ENCODE assay signal across 8 mouse cellular contexts in the genomic region with DNA sequence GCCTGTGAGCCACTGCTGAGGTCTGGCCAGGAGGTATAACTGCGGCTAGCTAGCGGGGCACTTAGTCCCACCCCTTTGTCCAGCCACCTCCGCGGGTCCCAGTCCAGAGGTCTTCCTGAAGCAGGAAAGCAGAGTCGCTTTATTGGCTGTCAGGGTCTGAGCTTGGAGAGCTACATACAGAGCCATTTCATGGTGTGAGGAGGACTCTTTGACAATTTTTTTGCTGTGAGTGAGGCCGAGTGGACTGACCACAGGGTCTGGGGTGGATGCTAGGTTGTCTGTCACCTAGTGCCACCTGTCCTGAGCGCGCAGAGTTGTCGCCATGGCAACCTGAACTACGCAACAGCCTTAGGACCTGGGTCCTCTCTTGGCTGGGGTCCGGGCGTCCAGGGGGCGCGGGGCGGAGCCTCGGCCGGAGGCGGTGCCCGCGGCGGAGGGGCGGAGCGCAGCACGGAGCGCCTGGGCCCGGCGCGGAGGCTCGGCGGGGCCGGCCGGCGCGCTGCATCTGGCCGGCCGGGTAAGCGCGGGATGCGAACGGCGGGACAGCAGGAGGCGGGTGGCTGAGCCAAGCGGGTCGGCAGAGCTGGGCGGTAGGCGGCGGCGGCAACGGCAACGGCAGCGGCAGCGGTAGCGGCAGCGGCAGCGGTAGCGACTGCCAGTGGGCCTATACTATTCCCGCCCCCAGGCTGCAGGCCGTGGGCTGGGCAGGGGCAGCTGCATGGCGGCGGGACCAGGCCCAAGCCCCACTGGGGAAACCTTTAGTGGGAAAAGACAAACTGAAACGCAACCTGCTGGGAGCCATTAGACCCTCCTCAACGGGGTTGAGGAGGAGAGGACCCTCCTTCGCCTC. TPM values are rescaled to one million over a fixed set of nuclear protein-coding genes. Genes with fewer than 3 reads are reported as not detected.
DNase-seq lines count a peak whose midpoint lies in the region; ATAC-seq and TF ChIP-seq lines count a peak whose summit lies in the region.

A gene (plus strand): TSS at position 489 of the 850 bp plus-strand sequence.

- H3K27me3 ChIP-seq in heart, embryonic 14.5 days (ENCODE audit: control insufficient read depth, insufficient read depth, low read length): peaks cover 48% of the 10 kb centered on the region
- H3K27me3 ChIP-seq in ES-Bruce4 (ENCODE audit: control insufficient read depth, insufficient read depth, low read length, poor library complexity, severe bottlenecking): no peaks in the 10 kb centered on the region
- peaks cover 39% of the 10 kb centered on the region for H3K27me3 ChIP-seq in hindbrain, embryonic 10.5 days (ENCODE audit: insufficient read depth, poor library complexity, severe bottlenecking)
- H3K27me3 ChIP-seq in limb, embryonic 10.5 days (ENCODE audit: low read depth, poor library complexity, severe bottlenecking): peaks cover 40% of the 10 kb centered on the region
- H3K27me3 ChIP-seq in neural tube, embryonic 15.5 days (replicated peaks): no peaks in the 10 kb centered on the region

- TF ChIP-seq EP300 in ES-Bruce4 (IDR thresholded peaks at IDR 0.05; ENCODE audit: insufficient read depth, low read depth, low read length): no peak

- 2% methylated on average over 63 of the region's 63 CpGs for WGBS in heart, embryonic 14.5 days
- WGBS in hindbrain, embryonic 10.5 days: 1% methylated on average over 63 of the region's 63 CpGs
- 2% methylated on average over 63 of the region's 63 CpGs for WGBS in limb, embryonic 10.5 days
- WGBS in neural tube, embryonic 15.5 days: 1% methylated on average over 61 of the region's 63 CpGs

- no peak within 1 kb of the TSS for H3K27ac ChIP-seq in heart, embryonic 14.5 days (replicated peaks in 1 of 2; ENCODE audit: control insufficient read depth in 1 of 2, insufficient read depth in 1 of 2, low read depth in 2 of 2, low read length in 2 of 2)
- no peak within 1 kb of the TSS for H3K27ac ChIP-seq in ES-Bruce4 (ENCODE audit: insufficient read depth, low read length)
- peak within 1 kb of the TSS; percentile 84 for H3K27ac ChIP-seq in hindbrain, embryonic 10.5 days
- peak within 1 kb of the TSS; percentile 80 for H3K27ac ChIP-seq in limb, embryonic 10.5 days
- peak within 1 kb of the TSS; percentile 74 for H3K27ac ChIP-seq in neural tube, embryonic 15.5 days (replicated peaks)

- TF ChIP-seq CTCF in ES-Bruce4 (IDR thresholded peaks at IDR 0.05; ENCODE audit: low read depth, low read length): no peak

- no peaks in the 10 kb centered on the region for H3K36me3 ChIP-seq in heart, embryonic 14.5 days (ENCODE audit: control insufficient read depth, insufficient read depth, low read length)
- no peaks in the 10 kb centered on the region for H3K36me3 ChIP-seq in ES-Bruce4 (ENCODE audit: control insufficient read depth, insufficient read depth, low read length, poor library complexity, severe bottlenecking)
- peaks cover 25% of the 10 kb centered on the region for H3K36me3 ChIP-seq in hindbrain, embryonic 10.5 days
- peaks cover 27% of the 10 kb centered on the region for H3K36me3 ChIP-seq in limb, embryonic 10.5 days
- H3K36me3 ChIP-seq in neural tube, embryonic 15.5 days: peaks cover 26% of the 10 kb centered on the region

- peak within 1 kb of the TSS; percentile 64 for H3K9ac ChIP-seq in heart, embryonic 14.5 days (ENCODE audit: low read length)
- H3K9ac ChIP-seq in ES-Bruce4 (ENCODE audit: low read depth, poor library complexity, severe bottlenecking): peak within 1 kb of the TSS; percentile 62
- H3K9ac ChIP-seq in neural tube, embryonic 15.5 days (replicated peaks): peak within 1 kb of the TSS; percentile 86

- H3K9me3 ChIP-seq in heart, embryonic 14.5 days (ENCODE audit: control insufficient read depth, low read length): no peaks in the 10 kb centered on the region
- no peaks in the 10 kb centered on the region for H3K9me3 ChIP-seq in ES-Bruce4 (replicated peaks; ENCODE audit: control insufficient read depth, insufficient read depth, low read length, poor library complexity, severe bottlenecking)
- H3K9me3 ChIP-seq in hindbrain, embryonic 10.5 days: no peaks in the 10 kb centered on the region; the same call in 1 of the 2 replicates
- H3K9me3 ChIP-seq in limb, embryonic 10.5 days (replicated peaks): no peaks in the 10 kb centered on the region
- H3K9me3 ChIP-seq in neural tube, embryonic 15.5 days (replicated peaks): no peaks in the 10 kb centered on the region

- DNase-seq in heart, postnatal 14 days: no peak
- peak; percentile 69 for DNase-seq in cerebellum, adult 9-10 months
- DNase-seq in hindbrain, embryonic 10.5 days (ENCODE audit: low spot score): peak; percentile 72
- DNase-seq in limb, embryonic 10.5 days (ENCODE audit: low spot score): peak; percentile 75
- no peak for DNase-seq in spleen, adult 18-20 months

- H3K4me1 ChIP-seq in heart, embryonic 14.5 days (ENCODE audit: control insufficient read depth in 2 of 2, insufficient read depth in 2 of 2, low read length in 2 of 2): peaks cover 4 to 24% of the 10 kb centered on the region in 2 experiments; a peak in 3 of 4 replicates
- peaks cover 5% of the 10 kb centered on the region for H3K4me1 ChIP-seq in ES-Bruce4 (ENCODE audit: control insufficient read depth, insufficient read depth, low read length)
- H3K4me1 ChIP-seq in hindbrain, embryonic 10.5 days (replicated peaks): peaks cover 34% of the 10 kb centered on the region
- peaks cover 32% of the 10 kb centered on the region for H3K4me1 ChIP-seq in limb, embryonic 10.5 days
- H3K4me1 ChIP-seq in neural tube, embryonic 15.5 days: peaks cover 34% of the 10 kb centered on the region

- no peak for TF ChIP-seq POLR2A in ES-Bruce4 (IDR thresholded peaks at IDR 0.05; ENCODE audit: insufficient read depth, low read length)

- intact Hi-C loops in heart, postnatal 14 days (cut with DNase I): no loop called here

- H3K4me3 ChIP-seq in heart, embryonic 14.5 days (ENCODE audit: control insufficient read depth in 1 of 2, insufficient read depth in 1 of 2, low read depth in 1 of 2, low read length in 2 of 2): peak within 1 kb of the TSS; percentile 56 to 59
- peak within 1 kb of the TSS; percentile 73 for H3K4me3 ChIP-seq in ES-Bruce4 (ENCODE audit: low read depth, low read length)
- peak within 1 kb of the TSS; percentile 77 for H3K4me3 ChIP-seq in hindbrain, embryonic 10.5 days
- H3K4me3 ChIP-seq in limb, embryonic 10.5 days: peak within 1 kb of the TSS; percentile 76
- H3K4me3 ChIP-seq in neural tube, embryonic 15.5 days (replicated peaks): peak within 1 kb of the TSS; percentile 78

- peak within 1 kb of the TSS; percentile 88 for H3K4me2 ChIP-seq in heart, embryonic 14.5 days (ENCODE audit: low read length)
- peak within 1 kb of the TSS; percentile 78 for H3K4me2 ChIP-seq in neural tube, embryonic 15.5 days

- no peak for ATAC-seq in heart, embryonic 14.5 days (ENCODE audit: insufficient number of reproducible peaks, insufficient read depth, low FRiP score, low read depth)
- peak; percentile 67 for ATAC-seq in neural tube, embryonic 15.5 days (ENCODE audit: low FRiP score)

RNA-seq across cellular contexts. Expression of the gene that starts here (rescaled TPM):
- polyA plus RNA-seq in heart, embryonic 14.5 days (2014; fragmentation: Nextera tagmentation; extraction: Ambion mirVana): 1.1 and 1.2 TPM in 2 replicates
- total RNA-seq in heart, postnatal 14 days (2021): under 1 TPM; 0.29 to 0.59 TPM
- 4.8 and 5.2 TPM in 2 replicates for polyA plus RNA-seq in ES-Bruce4 (2011; ENCODE audit: insufficient read depth, insufficient read length, low read depth, missing spikeins)
- 16.4 and 24.8 TPM in 2 replicates for polyA plus RNA-seq in hindbrain, embryonic 10.5 days (2016; fragmentation: Nextera tagmentation; extraction: Ambion mirVana)
- polyA plus RNA-seq in limb, embryonic 10.5 days (2016; fragmentation: Nextera tagmentation; extraction: Ambion mirVana): 12.3 and 15.7 TPM in 2 replicates
- polyA plus RNA-seq in neural tube, embryonic 15.5 days (2015; fragmentation: Nextera tagmentation; extraction: Ambion mirVana): 47.2 and 52.2 TPM in 2 replicates

Comparison
In these comparisons a context has a peak if more than half of its experiments do, and no peak if none do; other contexts are left out.
1. H3K27ac ChIP-seq: peak in hindbrain, embryonic 10.5 days (single experiment), limb, embryonic 10.5 days (single experiment) and neural tube, embryonic 15.5 days (single experiment); none in heart, embryonic 14.5 days (0 of 2) and ES-Bruce4 (single experiment).
2. DNase-seq: peak in cerebellum, adult 9-10 months (single experiment), hindbrain, embryonic 10.5 days (single experiment) and limb, embryonic 10.5 days (single experiment); none in heart, postnatal 14 days (0 of 2) and spleen, adult 18-20 months (0 of 2).
3. Peak in every context shown above with its lines, with median percentiles within 50 percentile points of each other: H3K4me3 ChIP-seq and H3K9ac ChIP-seq.